Mouse (Mus musculus): ENCODE data around the gene Folr1. TPM values are rescaled to one million over a fixed set of nuclear protein-coding genes. Genes with fewer than 3 reads are reported as not detected.

Folr1 gene
- polyA plus RNA-seq, 2 experiments, result 1.0 to 1.1 TPM

DNA sequence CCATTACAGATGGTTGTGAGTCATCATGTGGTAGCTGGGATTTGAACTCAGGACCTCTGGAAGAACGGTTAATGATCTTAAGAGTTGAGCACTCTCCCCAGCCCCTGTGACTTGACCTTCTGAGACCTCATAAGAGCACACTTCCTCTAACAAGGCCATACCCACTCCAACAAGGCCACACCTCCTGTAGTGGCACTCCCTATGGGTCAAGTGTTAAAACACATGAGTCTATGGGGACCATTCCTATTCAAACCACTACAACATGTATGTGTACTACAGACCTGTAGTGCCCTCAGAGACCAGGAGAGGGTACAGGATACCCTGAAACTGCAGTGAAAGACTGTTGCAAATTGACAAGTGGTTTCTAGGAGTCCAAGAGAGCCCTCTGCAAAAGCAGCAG lies 22.7 kb downstream of the Folr1 start:
- DNase-seq (ENCODE audit: low spot score) (no peak), ATAC-seq (ENCODE audit: low FRiP score, low read depth) (no peak)
- no peak overlapping the region for H3K9ac ChIP-seq (ENCODE audit: low read depth, low read length, severe bottlenecking)
- H3K27ac ChIP-seq (replicated peaks; ENCODE audit: low read depth, low read length), result no peak overlapping the region
- WGBS, result 100% methylated on average over 1 of the region's 1 CpGs
- no peak overlapping the region for H3K4me3 ChIP-seq (replicated peaks; ENCODE audit: low read length)
- H3K4me2 ChIP-seq (replicated peaks; ENCODE audit: low read depth, low read length, severe bottlenecking), result no peak overlapping the region
- no peaks in the 10 kb centered on the region for H3K36me3 ChIP-seq (ENCODE audit: control insufficient read depth, insufficient read depth, low read length)
- H3K9me3 ChIP-seq (ENCODE audit: control insufficient read depth, low read length), result no peaks in the 10 kb centered on the region
- no peaks in the 10 kb centered on the region for H3K4me1 ChIP-seq (ENCODE audit: control insufficient read depth, insufficient read depth, low read length)
- no peaks in the 10 kb centered on the region for H3K27me3 ChIP-seq (ENCODE audit: control insufficient read depth, insufficient read depth, low read length)
- no peak for TF ChIP-seq POLR2A (IDR thresholded peaks at IDR 0.05; ENCODE audit: borderline replicate concordance, extremely low read depth, insufficient read depth, insufficient read length)

DNA sequence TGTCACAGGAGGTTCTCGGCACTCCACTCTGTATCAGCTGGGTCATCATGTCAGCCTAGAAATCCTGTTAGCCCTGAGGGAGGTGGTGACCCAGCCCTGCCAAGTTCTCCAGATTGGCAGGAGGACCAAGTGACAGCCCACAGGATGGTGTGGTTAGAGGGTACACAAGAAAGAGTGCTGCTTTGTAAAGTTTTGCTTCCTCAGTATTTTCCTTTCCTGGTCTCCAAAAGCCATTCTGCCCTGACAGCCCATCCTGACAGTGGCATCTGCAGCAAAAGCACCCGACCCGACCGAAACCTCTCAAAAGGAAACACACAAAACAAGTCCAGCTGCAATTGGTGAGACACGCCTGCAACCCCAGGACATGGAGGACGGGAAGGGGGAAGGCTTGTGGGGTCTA lies 26.4 kb downstream of the Folr1 start:
- Histone ChIP-seq H3K36me3 (ENCODE audit: control insufficient read depth, insufficient read depth, low read length) (no peaks in the 10 kb centered on the region), H3K9ac (ENCODE audit: low read depth, low read length, severe bottlenecking) (no peak overlapping the region), H3K4me2 (replicated peaks; ENCODE audit: low read depth, low read length, severe bottlenecking) (no peak overlapping the region), H3K9me3 (ENCODE audit: control insufficient read depth, low read length) (no peaks in the 10 kb centered on the region), H3K27me3 (ENCODE audit: control insufficient read depth, insufficient read depth, low read length) (no peaks in the 10 kb centered on the region), H3K27ac (replicated peaks; ENCODE audit: low read depth, low read length) (no peak overlapping the region), H3K4me1 (ENCODE audit: control insufficient read depth, insufficient read depth, low read length) (no peaks in the 10 kb centered on the region), H3K4me3 (replicated peaks; ENCODE audit: low read length) (no peak overlapping the region)
- TF ChIP-seq POLR2A (IDR thresholded peaks at IDR 0.05; ENCODE audit: borderline replicate concordance, extremely low read depth, insufficient read depth, insufficient read length), result no peak
- WGBS, result 55% methylated on average over 6 of the region's 6 CpGs
- ATAC-seq (ENCODE audit: low FRiP score, low read depth) (no peak), DNase-seq (ENCODE audit: low spot score) (no peak)

GRCm38 (mm10) chr7:101837606-101838471 lies 32.7 kb downstream of the Folr1 start, which contains the start of gene Inppl1:
Gene Inppl1, minus strand, starts transcription at chr7:101838229.
- peak within 1 kb of the TSS; percentile 96 for H3K27ac ChIP-seq (replicated peaks; ENCODE audit: low read depth, low read length)
- H3K4me3 ChIP-seq (replicated peaks; ENCODE audit: low read length), result peak within 1 kb of the TSS; percentile 74
- no peaks in the 10 kb centered on the region for H3K9me3 ChIP-seq (ENCODE audit: control insufficient read depth, low read length)
- no peak for TF ChIP-seq POLR2A (IDR thresholded peaks at IDR 0.05; ENCODE audit: borderline replicate concordance, extremely low read depth, insufficient read depth, insufficient read length)
- DNase-seq (ENCODE audit: low spot score) (peak; percentile 95), ATAC-seq (ENCODE audit: low FRiP score, low read depth) (peak; percentile 82)
- peak within 1 kb of the TSS; percentile 95 for H3K9ac ChIP-seq (ENCODE audit: low read depth, low read length, severe bottlenecking)
- H3K27me3 ChIP-seq (ENCODE audit: control insufficient read depth, insufficient read depth, low read length), result no peaks in the 10 kb centered on the region
- peaks cover 14% of the 10 kb centered on the region for H3K36me3 ChIP-seq (ENCODE audit: control insufficient read depth, insufficient read depth, low read length)
- H3K4me2 ChIP-seq (replicated peaks; ENCODE audit: low read depth, low read length, severe bottlenecking), result peak within 1 kb of the TSS; percentile 82
- WGBS, result under 1% methylated on average over 61 of the region's 64 CpGs
- H3K4me1 ChIP-seq (ENCODE audit: control insufficient read depth, insufficient read depth, low read length), result peaks cover 29% of the 10 kb centered on the region

GRCm38 (mm10) chr7:101837154-101837605 lies 33.4 kb downstream of the Folr1 start:
- H3K36me3 ChIP-seq (ENCODE audit: control insufficient read depth, insufficient read depth, low read length), result peaks cover 21% of the 10 kb centered on the region
- peak overlapping the region; percentile 82 for H3K4me2 ChIP-seq (replicated peaks; ENCODE audit: low read depth, low read length, severe bottlenecking)
- peaks cover 29% of the 10 kb centered on the region for H3K4me1 ChIP-seq (ENCODE audit: control insufficient read depth, insufficient read depth, low read length)
- H3K27ac ChIP-seq (replicated peaks; ENCODE audit: low read depth, low read length), result peak overlapping the region; percentile 96
- no peaks in the 10 kb centered on the region for H3K9me3 ChIP-seq (ENCODE audit: control insufficient read depth, low read length)
- H3K4me3 ChIP-seq (replicated peaks; ENCODE audit: low read length), result peak overlapping the region; percentile 74
- peak overlapping the region; percentile 95 for H3K9ac ChIP-seq (ENCODE audit: low read depth, low read length, severe bottlenecking)
- under 1% methylated on average over 20 of the region's 20 CpGs for WGBS
- H3K27me3 ChIP-seq (ENCODE audit: control insufficient read depth, insufficient read depth, low read length), result no peaks in the 10 kb centered on the region
- TF ChIP-seq POLR2A (IDR thresholded peaks at IDR 0.05; ENCODE audit: borderline replicate concordance, extremely low read depth, insufficient read depth, insufficient read length), result no peak
- ATAC-seq (ENCODE audit: low FRiP score, low read depth) (peak; percentile 4; the same call in 1 of the 2 replicates), DNase-seq (ENCODE audit: low spot score) (no peak)

GRCm38 (mm10) chr7:101836271-101837153 lies 34.1 kb downstream of the Folr1 start:
- TF ChIP-seq POLR2A (IDR thresholded peaks at IDR 0.05; ENCODE audit: borderline replicate concordance, extremely low read depth, insufficient read depth, insufficient read length), result peak; percentile 20; the same call in 1 of the 2 replicates
- DNase-seq (ENCODE audit: low spot score), result peak; percentile 83

More at GRCm38 (mm10) chr7:101836271-101837153, 34.1 kb downstream of the Folr1 start:
- Histone ChIP-seq H3K36me3 (ENCODE audit: control insufficient read depth, insufficient read depth, low read length) (peaks cover 27% of the 10 kb centered on the region), H3K9ac (ENCODE audit: low read depth, low read length, severe bottlenecking) (peak overlapping the region; percentile 95), H3K4me1 (ENCODE audit: control insufficient read depth, insufficient read depth, low read length) (peaks cover 29% of the 10 kb centered on the region), H3K27ac (replicated peaks; ENCODE audit: low read depth, low read length) (peak overlapping the region; percentile 96), H3K9me3 (ENCODE audit: control insufficient read depth, low read length) (no peaks in the 10 kb centered on the region), H3K4me3 (replicated peaks; ENCODE audit: low read length) (peak overlapping the region; percentile 74), H3K27me3 (ENCODE audit: control insufficient read depth, insufficient read depth, low read length) (no peaks in the 10 kb centered on the region), H3K4me2 (replicated peaks; ENCODE audit: low read depth, low read length, severe bottlenecking) (peak overlapping the region; percentile 82)
- under 1% methylated on average over 48 of the region's 63 CpGs for WGBS
- peak; percentile 53 for ATAC-seq (ENCODE audit: low FRiP score, low read depth)
